Mouse (Mus musculus) megakaryocyte, embryonic 14.5 days (primary cell): ENCODE measurements around the gene Ctxn1. TPM values are rescaled to one million over a fixed set of nuclear protein-coding genes. Genes with fewer than 3 reads are reported as not detected.

Experiments used
- H3K27me3 ChIP-seq: replicated peaks from 2 replicates; pipeline ENCODE3; 2012; ENCODE audit warnings: inconsistent platforms
- H3K36me3 ChIP-seq: replicated peaks from 2 replicates; pipeline ENCODE3; 2012; ENCODE audit warnings: low read length, inconsistent platforms, mixed read lengths
- H3K4me1 ChIP-seq: 2 replicates; pipeline ENCODE4 v1.6.1; 2012; ENCODE audit warnings: inconsistent platforms
- H3K4me3 ChIP-seq: replicated peaks from 2 replicates; pipeline ENCODE3; 2012; ENCODE audit warnings: moderate library complexity, mild to moderate bottlenecking, inconsistent platforms
- H3K9me3 ChIP-seq: 2 replicates; pipeline ENCODE4 v1.6.1; 2012; ENCODE audit warnings: inconsistent platforms
- FLI1 ChIP-seq: IDR thresholded peaks from 2 replicates; pipeline ENCODE4 v1.6.1; 2012; ENCODE audit warnings: low read length, inconsistent platforms, mixed read lengths
- GATA1 ChIP-seq: IDR thresholded peaks from 3 replicates; pipeline ENCODE4 v1.6.1; 2012; ENCODE audit warnings: mixed read lengths, low read length, inconsistent platforms, borderline replicate concordance
- polyA plus RNA-seq: library from polyadenylated mRNA; stranded (reverse); fragments of >175 nt; gene quantifications from 2 replicates; pipeline ENCODE4 v1.2.3, GENCODE M21; 2012; ENCODE audit warnings: low replicate concordance; ENCODE audit not compliant: insufficient read depth

Ctxn1 gene
- polyA plus RNA-seq, 1 experiment: 4.9 TPM

DNA sequence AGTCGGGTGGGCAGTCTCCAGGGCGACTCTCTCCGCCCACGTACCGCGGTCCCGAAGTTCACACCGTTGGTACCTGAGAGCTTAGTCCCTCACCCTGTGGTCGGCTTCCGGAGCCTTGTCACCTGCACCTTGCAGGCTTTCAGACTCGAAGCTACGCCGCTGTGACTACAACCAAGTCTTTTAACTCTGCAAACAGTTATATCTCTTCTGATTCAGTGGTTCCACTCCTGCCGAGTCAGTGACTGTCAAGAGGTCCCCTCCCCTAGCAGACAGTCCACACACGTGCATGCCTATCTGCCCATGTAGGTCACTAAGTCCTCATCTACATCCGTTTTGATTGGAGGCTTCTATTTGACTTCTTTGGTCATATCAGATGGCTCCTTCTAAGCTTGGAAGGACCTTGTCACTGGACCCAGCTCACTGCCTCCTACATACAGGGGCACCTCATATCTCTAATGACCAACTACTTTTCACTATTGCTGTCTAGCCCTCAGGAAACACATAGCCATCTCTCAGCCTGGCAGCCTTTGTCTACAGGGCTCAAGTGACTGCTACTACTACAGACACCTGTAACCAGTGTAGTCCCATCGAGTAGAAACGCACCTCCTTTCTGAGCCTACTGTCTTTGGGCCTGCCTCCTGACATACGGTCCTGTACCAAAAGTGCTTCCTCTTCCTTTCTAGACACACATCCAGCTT is 19.7 kb downstream of the Ctxn1 start:
- H3K27me3 ChIP-seq: peaks cover 13% of the 10 kb centered on the region
- H3K4me1 ChIP-seq: peaks cover 51% of the 10 kb centered on the region
- peak overlapping the region; percentile 96 for H3K4me3 ChIP-seq
- peaks cover 47% of the 10 kb centered on the region for H3K36me3 ChIP-seq
- TF ChIP-seq GATA1 (no peak), FLI1 (no peak)
- H3K9me3 ChIP-seq: no peaks in the 10 kb centered on the region

DNA sequence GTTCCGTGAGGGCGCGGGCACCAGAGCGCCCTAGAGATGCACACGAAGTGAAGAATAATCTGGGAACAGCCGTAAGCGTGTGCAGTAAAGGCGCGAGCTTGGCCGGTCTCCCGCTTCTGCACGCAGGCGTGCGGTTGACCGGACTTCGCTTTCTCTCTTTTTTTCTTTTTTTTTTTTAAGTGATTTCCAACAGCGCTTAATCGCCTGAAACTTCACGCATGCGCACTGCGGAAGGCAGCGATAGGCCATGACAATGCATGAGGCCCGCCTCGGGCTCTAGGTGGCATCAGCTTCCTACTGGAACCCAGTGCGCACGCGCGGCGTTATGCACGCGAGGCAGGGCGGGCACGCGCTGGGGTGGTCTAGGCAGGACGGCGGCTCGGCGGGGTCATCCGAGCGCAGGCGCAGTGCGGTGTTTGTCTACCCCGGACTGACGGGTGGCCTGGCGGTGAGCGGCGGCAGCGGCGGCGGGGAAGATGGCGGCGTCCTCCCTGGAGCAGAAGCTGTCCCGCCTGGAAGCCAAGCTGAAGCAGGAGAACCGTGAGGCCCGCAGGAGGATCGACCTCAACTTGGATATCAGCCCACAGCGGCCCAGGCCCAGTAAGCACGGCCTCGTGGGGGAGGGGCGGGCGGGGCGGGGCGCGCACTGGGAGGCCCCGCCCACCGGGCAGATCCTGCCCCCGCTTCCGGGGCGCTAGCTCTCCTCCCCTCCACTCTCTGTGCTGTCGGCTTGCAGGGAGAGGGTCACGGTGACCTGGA is 20.5 kb downstream of the Ctxn1 start, which contains the start of the genes Map2k7 and Gm49320:
Gene Map2k7, plus strand, starts transcription at position 307 of the 759 bp plus-strand sequence.
Gene Gm49320, plus strand, starts transcription at position 432 of the 759 bp plus-strand sequence.
- Histone ChIP-seq H3K4me3 (peak within 1 kb of the TSS; percentile 96), H3K4me1 (peaks cover 51% of the 10 kb centered on the region), H3K36me3 (peaks cover 40% of the 10 kb centered on the region), H3K27me3 (peaks cover 18% of the 10 kb centered on the region), H3K9me3 (no peaks in the 10 kb centered on the region)
- no peak for TF ChIP-seq FLI1
- TF ChIP-seq GATA1: no peak

DNA sequence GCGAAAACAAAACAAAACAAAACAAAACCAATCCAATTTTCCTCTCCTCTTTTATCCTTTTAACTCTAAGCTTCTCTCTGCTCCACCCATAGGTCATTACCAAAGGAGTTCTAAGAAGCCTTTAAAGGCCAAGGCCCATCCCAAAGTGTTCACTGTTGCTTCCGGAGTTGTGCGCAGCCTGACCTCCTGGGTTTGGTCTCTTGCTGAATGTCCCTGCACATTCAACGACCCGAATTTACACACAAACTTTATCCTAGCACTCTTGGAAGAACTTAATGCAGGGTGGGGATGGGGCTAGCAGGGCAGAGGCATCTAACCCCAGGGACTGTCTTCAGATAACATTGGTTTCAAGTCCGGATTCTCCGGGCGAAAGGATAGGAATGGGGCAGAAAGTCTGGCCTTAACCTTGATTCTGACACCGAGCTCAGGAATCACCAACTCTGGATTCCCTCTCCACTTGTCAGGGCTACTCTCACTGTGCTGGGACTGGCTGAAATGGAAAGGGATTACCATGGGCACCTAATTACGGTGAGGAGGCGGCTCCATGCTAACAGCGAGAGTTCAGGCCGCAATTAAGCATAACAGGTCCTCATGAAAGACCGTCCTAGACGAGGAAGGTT is 21.1 kb downstream of the Ctxn1 start:
- Histone ChIP-seq H3K4me1 (peaks cover 51% of the 10 kb centered on the region), H3K4me3 (peak overlapping the region; percentile 96), H3K27me3 (peaks cover 18% of the 10 kb centered on the region), H3K36me3 (peaks cover 33% of the 10 kb centered on the region), H3K9me3 (no peaks in the 10 kb centered on the region)
- no peak for TF ChIP-seq FLI1
- no peak for TF ChIP-seq GATA1

DNA sequence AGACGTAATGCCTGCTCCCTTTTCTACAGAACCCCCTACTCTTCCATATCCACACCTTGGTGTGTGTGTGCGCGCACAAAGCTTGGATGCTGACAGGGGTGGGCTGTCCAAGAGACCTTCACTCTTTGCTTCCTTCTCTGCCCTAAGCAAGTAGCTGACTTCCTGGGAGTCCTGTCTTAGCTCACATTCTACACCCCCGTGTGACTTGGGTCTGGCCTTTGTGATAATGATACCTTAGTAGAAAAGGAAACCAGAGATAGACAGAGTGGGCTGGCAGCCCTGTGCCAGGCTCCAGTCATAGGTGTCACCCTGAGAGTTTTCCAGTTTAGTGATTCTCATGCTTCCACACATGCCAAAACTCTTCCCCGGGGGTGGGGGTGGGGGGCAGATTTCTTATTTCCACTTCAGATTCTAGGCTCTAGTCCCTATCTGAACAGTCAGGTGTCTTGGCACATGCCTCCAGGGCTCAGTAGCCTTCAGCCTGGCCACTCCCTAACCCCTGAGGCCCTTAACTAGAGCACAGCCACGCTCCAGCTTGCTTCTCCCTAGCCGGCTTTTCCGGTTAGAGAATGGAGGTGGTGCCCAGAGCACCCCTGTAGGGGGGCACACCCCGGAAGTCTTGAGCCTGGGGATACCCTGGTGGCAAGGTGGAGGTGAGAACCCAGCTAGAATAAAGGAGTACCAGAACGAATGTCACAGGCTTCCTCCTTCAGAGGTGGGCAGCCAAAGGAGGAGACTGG is 28.3 kb downstream of the Ctxn1 start:
- Histone ChIP-seq H3K27me3 (peaks cover 66% of the 10 kb centered on the region), H3K36me3 (no peaks in the 10 kb centered on the region), H3K4me1 (peaks cover 30% of the 10 kb centered on the region), H3K4me3 (no peak overlapping the region), H3K9me3 (no peaks in the 10 kb centered on the region)
- TF ChIP-seq GATA1 (no peak), FLI1 (no peak)

DNA sequence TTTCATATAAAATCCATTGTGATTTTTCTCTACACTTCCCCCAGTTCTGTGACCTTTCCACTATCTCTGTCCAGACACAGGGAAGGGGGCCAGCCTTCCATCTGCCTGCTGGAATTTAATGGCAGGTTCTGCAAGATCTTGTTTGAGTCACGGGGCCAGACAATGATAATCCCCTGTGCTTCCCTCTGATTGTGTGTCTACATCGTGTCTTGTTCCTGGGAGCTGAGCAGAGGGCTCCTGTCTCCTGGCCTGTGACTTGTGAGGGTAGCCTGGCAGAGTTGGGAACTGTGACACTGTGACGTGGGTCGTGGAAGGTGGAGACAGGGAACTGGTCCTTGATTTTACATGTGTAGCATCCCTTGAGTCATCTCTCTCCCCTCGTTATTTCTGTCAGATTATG is 29.3 kb downstream of the Ctxn1 start:
- TF ChIP-seq GATA1: no peak
- TF ChIP-seq FLI1: no peak
- Histone ChIP-seq H3K4me1 (peaks cover 30% of the 10 kb centered on the region), H3K27me3 (peaks cover 60% of the 10 kb centered on the region), H3K9me3 (no peaks in the 10 kb centered on the region), H3K36me3 (no peaks in the 10 kb centered on the region), H3K4me3 (no peak overlapping the region)

DNA sequence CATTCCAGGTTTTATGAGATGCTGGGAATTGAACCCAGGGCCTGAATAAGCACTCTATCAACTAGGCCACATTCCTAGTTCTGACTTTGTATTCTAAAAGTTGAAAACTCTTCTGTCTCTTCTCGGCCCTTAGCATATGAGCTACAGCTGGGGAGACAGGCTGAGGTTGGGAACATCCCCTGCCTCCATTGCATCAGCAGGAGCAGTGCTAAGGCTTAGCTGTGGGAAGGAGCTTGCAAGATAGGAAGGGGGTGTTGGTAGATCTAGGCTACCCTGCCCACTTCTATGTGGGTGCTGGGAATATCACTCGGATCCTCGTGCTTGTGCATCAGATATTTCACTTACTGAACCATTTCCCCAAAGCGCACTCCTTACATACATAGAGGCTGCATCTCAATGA is 31.2 kb downstream of the Ctxn1 start:
- Histone ChIP-seq H3K27me3 (peaks cover 64% of the 10 kb centered on the region), H3K9me3 (no peaks in the 10 kb centered on the region), H3K36me3 (no peaks in the 10 kb centered on the region), H3K4me3 (no peak overlapping the region), H3K4me1 (peaks cover 34% of the 10 kb centered on the region)
- TF ChIP-seq FLI1 (no peak), GATA1 (no peak)

DNA sequence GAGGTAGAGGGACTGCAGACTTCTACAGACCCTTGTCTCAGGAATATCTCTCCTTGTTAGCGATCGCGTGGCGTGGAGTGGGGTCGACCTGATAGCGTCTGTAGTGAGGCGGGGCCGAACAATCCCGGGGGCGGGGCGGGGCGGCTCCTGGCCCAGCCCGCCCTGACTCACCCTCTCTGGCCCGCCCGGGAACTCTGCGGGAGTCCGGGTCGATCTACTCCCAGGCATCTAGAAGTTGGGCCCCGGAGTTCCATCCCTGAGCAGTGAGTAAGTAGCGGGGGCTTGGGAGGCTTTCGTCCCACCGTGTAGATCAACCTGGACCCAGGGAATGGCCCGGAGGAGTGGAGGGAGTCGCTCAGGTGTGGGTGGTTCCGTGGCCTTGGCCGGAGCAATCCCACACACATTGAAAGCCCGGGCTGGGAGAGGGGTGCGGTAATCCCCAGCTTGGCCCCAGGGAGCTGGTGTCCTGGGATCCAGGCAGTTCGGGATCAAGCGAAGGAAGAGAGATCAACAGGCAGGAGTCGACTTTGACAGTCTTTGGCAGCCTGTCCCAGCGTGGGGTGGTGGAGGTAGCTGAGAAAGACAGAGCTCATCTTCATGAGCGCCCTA is 32.2 kb downstream of the Ctxn1 start, which contains the start of gene Lrrc8e:
Gene Lrrc8e, plus strand, starts transcription at position 89 of the 609 bp plus-strand sequence.
- Histone ChIP-seq H3K9me3 (no peaks in the 10 kb centered on the region), H3K36me3 (no peaks in the 10 kb centered on the region), H3K27me3 (peaks cover 61% of the 10 kb centered on the region), H3K4me3 (peak within 1 kb of the TSS; percentile 23), H3K4me1 (peaks cover 40% of the 10 kb centered on the region)
- TF ChIP-seq GATA1 (no peak), FLI1 (no peak)

- Histone ChIP-seq H3K4me1 (peaks cover 40% of the 10 kb centered on the region), H3K36me3 (no peaks in the 10 kb centered on the region), H3K9me3 (no peaks in the 10 kb centered on the region), H3K27me3 (peaks cover 56% of the 10 kb centered on the region), H3K4me3 (peak overlapping the region; percentile 10)
- TF ChIP-seq GATA1: no peak
- no peak for TF ChIP-seq FLI1
Measured at GRCm38 (mm10) chr8:4226323-4226722, 32.8 kb downstream of the Ctxn1 start.

DNA sequence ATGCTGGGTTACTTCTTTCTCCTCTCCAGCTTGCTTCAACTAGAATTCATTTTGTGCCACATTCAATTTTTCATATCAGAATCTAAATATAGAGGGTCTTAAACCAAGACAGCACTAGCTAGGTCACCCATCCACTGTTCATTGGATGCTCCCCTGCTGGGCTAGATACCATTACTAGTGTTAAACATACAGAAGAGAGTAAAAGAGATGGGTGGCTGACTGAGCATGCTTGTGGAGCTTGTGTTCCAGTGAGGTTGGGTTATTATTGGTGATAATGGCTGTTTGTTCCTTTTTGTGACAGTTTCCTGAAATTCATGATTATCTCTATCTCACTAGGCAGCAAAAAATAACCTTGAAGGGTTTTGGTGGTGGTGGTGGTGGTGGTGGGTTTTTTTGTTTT is 37.0 kb downstream of the Ctxn1 start:
- peaks cover 34% of the 10 kb centered on the region for H3K4me1 ChIP-seq

More for the DNA sequence above, 37.0 kb downstream of the Ctxn1 start:
- Histone ChIP-seq H3K9me3 (no peaks in the 10 kb centered on the region), H3K4me3 (no peak overlapping the region), H3K27me3 (peaks cover 48% of the 10 kb centered on the region), H3K36me3 (no peaks in the 10 kb centered on the region)
- TF ChIP-seq FLI1: no peak
- no peak for TF ChIP-seq GATA1
